Mouse (Mus musculus): ENCODE measurements around the gene Olfr1453.
"Not testable (repeated sequence)": the region's sequence is repeated elsewhere in the genome, so short reads cannot be mapped to it uniquely, and the experiment has no call there.

Gene Olfr1453

DNA sequence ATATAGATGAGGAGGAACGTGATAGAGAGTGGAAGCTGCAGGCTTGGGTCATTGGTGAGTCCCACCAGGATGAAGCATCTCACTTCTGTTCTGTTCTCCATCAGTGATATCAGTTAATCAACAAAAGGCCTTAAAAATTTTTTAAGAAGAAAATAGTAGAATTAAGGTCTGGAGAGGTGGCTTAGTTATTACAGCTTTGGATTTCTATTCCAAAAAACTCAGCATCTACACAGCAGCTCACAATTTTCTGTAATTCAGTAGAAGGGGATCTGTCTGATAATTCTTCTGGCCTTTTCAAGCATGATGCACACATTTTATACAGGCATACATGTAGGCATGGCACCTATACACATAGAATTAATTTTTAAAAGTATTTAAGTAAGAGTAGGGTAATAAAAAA is at the start of gene Olfr1453:
TSS of gene Olfr1453 (minus strand) at position 101 of the 400 bp plus-strand sequence.
- no peak for DNase-seq

DNA sequence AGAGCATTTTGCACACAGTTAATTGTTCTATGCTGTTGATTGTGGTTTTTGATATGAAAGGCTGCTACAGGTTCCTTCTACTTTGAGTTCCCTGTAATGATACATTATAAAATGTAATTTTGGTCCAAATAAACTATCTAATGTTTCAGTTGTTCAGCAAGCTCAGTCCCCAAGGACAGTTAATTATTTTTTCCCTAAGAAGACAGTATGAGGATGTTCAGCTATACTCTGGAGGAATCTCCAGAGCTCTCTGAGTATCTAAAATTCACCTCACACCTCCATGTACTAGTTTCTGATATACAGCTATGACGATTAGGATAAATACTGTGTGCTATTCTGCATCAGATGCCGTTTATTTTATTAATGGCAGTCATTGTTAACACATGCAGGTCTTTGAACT is 32.2 kb upstream of the Olfr1453 start, which contains the start of gene Olfr1454:
TSS of gene Olfr1454 (plus strand) at position 301 of the 400 bp plus-strand sequence.
- DNase-seq = no peak

DNA sequence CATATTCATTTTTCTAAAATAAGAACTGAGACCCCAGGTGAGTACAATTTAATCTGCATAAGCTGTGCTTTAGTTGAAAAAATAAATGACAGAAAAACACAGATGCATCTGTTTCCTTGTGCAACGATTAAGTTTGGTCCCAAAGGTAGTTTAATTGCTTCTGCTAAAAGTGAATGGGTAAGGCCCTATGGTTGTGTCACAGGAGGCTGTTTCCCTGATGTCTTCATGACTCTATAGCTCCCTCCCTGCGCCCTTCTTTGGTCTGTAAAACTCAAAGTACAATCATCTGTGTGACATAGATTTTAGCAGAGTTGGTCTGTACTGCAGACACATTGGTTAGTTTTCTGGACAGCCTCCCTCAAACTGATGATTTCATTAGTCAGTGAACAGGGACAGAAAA is 33.4 kb downstream of the Olfr1453 start, which contains the start of gene Olfr1451:
TSS of gene Olfr1451 (plus strand) at position 301 of the 400 bp plus-strand sequence.
- DNase-seq = no peak

DNA sequence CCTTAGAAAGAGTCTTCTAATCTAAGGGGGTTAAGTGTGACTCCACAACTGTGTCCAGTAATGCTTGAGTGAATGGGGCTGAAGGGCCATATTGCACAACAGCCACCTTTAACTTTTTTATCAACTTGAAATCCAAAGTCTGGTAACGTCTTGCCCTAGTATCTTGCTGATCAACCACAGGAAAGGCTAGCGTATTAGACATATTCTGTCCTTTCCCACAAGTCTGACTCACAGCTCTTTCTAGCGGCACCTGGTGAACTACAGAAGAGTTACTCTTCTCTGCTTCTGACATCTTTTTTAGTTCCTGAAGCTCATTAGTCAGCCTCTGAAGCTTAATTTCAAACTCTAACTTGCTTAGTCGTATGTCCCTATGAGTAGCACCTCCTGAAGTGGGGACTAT is 35.8 kb downstream of the Olfr1453 start:
- not testable (repeated sequence) for DNase-seq
